Mouse (Mus musculus) cortical plate, adult 2 months (tissue): ENCODE results near the gene Olfr1318. TPM values are rescaled to one million over a fixed set of nuclear protein-coding genes. Genes with fewer than 3 reads are reported as not detected.

ENCODE experiments used
- H3K27ac ChIP-seq: fragments of 200-500 bp; 2 replicates; pipeline ENCODE4 v1.5.1; 2012; ENCODE audit warnings: low read length, control low read depth, inconsistent platforms; ENCODE audit not compliant: insufficient read depth
- H3K4me1 ChIP-seq: fragments of 200-500 bp; 2 replicates; pipeline ENCODE4 v1.6.1; 2011; ENCODE audit warnings: low read length; ENCODE audit not compliant: control insufficient read depth, insufficient read depth
- H3K4me3 ChIP-seq: fragments of 200-500 bp; 2 replicates; pipeline ENCODE4 v1.5.1; 2011; ENCODE audit warnings: mild to moderate bottlenecking, low read length, control low read depth; ENCODE audit not compliant: insufficient read depth
- CTCF ChIP-seq: fragments of 200-500 bp; IDR thresholded peaks from 2 replicates; pipeline ENCODE4 v1.5.1; 2011; ENCODE audit warnings: mild to moderate bottlenecking, control low read depth, low read length; ENCODE audit not compliant: insufficient read depth; ENCODE audit errors: extremely low read depth
- POLR2A ChIP-seq: fragments of 200-500 bp; IDR thresholded peaks from 2 replicates; pipeline ENCODE4 v1.6.1; 2011; ENCODE audit warnings: mild to moderate bottlenecking, low read length, control low read depth; ENCODE audit not compliant: insufficient read depth; ENCODE audit errors: extremely low read depth
- polyA plus RNA-seq: library from polyadenylated mRNA; depleted of rRNA; stranded (reverse); fragments of >200 nt; gene quantifications from 2 replicates; pipeline ENCODE4 v1.2.3, GENCODE M21; 2012; rRNA removed

The Olfr1318 gene
- polyA plus RNA-seq, result not detected in 2 replicates

DNA sequence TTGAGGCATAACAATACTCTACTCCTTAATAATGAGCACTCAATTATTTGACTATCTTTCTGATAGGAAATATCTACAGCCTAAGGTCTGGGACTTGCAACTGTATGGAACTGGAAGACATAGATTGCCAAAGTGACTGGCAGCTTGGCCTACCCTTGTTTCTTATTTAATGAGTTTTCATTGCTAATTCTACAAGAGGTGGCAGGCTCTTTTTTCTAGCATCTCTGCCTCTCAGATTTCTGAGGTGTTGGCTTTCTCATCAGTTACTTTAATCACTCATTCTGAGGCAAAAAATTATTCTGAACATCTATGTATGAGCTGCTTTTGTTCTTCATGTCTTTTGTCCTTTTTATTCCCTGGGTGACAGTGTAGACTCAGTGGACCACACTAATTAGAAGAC, at the start of gene Olfr1318:
Olfr1318 (plus strand) TSS at position 301 of the 400 bp plus-strand sequence.
- TF ChIP-seq POLR2A, result no peak
- no peak for TF ChIP-seq CTCF
- Histone ChIP-seq H3K4me1 (no peaks in the 10 kb centered on the region), H3K4me3 (no peak within 1 kb of the TSS), H3K27ac (no peak within 1 kb of the TSS)

DNA sequence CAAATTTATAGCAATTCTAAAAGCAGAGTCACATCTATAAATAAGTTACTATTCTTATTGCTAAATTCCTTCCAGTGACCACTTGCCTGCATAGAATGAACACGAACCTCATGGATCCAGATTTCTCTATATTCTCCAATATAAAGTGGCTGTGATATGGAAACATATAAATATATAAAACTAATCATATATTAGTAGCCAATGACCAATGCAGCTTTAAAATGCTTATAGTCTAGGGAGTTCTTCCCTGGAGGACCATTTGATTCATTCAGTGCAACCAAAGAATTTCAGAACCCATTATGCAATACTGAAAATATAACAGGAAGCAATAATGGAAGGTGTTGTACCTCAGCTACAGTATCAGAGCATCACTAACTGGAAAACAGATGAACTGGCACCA, 38.7 kb upstream of the Olfr1318 start, which contains the start of gene Olfr1315-ps1:
Olfr1315-ps1 (minus strand) TSS at position 101 of the 400 bp plus-strand sequence.
- Histone ChIP-seq H3K4me3 (no peak within 1 kb of the TSS), H3K27ac (no peak within 1 kb of the TSS), H3K4me1 (no peaks in the 10 kb centered on the region)
- TF ChIP-seq POLR2A, result no peak
- TF ChIP-seq CTCF, result no peak

DNA sequence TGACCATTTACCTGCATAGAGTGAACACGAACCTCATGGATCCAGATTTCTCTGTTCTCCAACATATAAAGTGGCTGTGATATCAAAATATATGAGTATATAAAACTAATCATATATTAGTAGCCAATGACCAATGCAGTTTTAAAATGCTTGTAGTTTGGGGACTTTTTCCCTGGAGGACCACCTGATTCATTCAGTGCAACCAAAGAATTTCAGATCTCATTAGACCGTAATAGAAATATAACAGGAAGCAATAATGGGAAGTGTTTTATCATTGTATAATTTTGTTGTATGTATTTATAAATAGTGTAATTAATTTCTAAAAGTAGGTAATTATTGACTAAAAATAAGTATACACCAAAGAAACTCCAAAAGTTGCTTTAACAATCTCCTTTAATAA, 19.1 kb upstream of the Olfr1318 start, which contains the start of gene Olfr1316:
Olfr1316 (minus strand) TSS at position 101 of the 400 bp plus-strand sequence.
- TF ChIP-seq POLR2A (no peak), CTCF (no peak)
- Histone ChIP-seq H3K4me3 (no peak within 1 kb of the TSS), H3K4me1 (no peaks in the 10 kb centered on the region), H3K27ac (no peak within 1 kb of the TSS)

- no peak within 1 kb of the TSS for H3K27ac ChIP-seq
- H3K4me1 ChIP-seq, result no peaks in the 10 kb centered on the region
- H3K4me3 ChIP-seq, result no peak within 1 kb of the TSS
- no peak for TF ChIP-seq POLR2A
- no peak for TF ChIP-seq CTCF
These were observed 14.0 kb upstream of the Olfr1318 start, which contains the start of gene Olfr1317 for GRCm38 (mm10) chr2:112140029-112140428. TSS of gene Olfr1317 (plus strand) at chr2:112140329.

DNA sequence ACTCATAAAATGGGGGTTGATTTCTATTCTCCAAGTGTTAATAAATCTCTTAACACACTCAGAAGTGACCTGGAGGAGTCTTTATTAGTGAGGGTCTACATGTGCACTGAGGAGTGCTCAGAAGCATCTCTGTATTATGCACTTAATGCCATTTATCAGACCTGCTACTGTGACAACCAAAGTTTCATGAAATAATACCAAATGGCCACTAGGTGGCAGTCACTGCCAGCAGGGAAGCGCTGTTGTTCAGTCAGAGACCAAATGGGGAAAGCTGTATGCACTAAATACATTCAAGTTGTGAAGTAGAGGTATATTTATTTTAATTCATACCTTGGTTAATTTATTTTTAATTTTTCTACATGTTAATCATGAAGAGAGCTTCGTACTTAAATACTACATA, 42.9 kb downstream of the Olfr1318 start:
- Histone ChIP-seq H3K27ac (no peak overlapping the region), H3K4me1 (no peaks in the 10 kb centered on the region), H3K4me3 (no peak overlapping the region)
- TF ChIP-seq POLR2A, result no peak
- peak; percentile 92 for TF ChIP-seq CTCF

DNA sequence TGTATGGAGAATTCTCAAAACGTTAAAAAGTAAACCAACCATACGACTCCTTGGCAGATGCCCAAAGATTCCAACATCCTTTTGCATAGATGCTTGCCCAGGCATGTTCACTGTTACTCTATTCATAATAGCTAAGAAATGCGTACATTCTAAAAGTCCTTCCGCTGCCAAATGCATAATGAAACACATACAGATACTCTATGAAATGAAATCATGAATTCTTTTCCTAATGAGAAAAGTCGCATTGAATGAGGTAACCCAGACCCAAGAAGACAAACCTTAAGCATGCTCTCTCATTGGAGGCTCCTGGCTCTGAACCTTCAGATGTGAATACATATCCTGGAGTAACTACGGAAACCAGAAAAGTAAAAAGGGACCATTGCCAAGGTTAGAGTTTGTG, 49.1 kb downstream of the Olfr1318 start:
- Histone ChIP-seq H3K27ac (no peak overlapping the region), H3K4me1 (no peaks in the 10 kb centered on the region)
- TF ChIP-seq POLR2A (no peak), CTCF (no peak)

More for the DNA sequence above, 49.1 kb downstream of the Olfr1318 start:
- H3K4me3 ChIP-seq, result no peak overlapping the region

Other genes starting within 250 kb of the Olfr1318 start
- gene Olfr1306, start 237.9 kb upstream of the Olfr1318 start, polyA plus RNA-seq, result not detected in 2 replicates
- gene Olfr1307, start 204.8 kb upstream of the Olfr1318 start, polyA plus RNA-seq, result not detected in 2 replicates
- gene Olfr1308, start 189.3 kb upstream of the Olfr1318 start, polyA plus RNA-seq, result not detected in 2 replicates
- gene Olfr1309, start 163.9 kb upstream of the Olfr1318 start, polyA plus RNA-seq, result not detected in 2 replicates
- not detected in 2 replicates for gene Olfr1310, start 141.5 kb upstream of the Olfr1318 start, polyA plus RNA-seq
- not detected in 2 replicates for gene Olfr1311, start 129.8 kb upstream of the Olfr1318 start, polyA plus RNA-seq
- not detected in 2 replicates for gene Olfr1312, start 104.0 kb upstream of the Olfr1318 start, polyA plus RNA-seq
- gene Olfr1313, start 76.4 kb upstream of the Olfr1318 start, polyA plus RNA-seq, result not detected in 2 replicates
- gene Olfr1314, start 57.4 kb upstream of the Olfr1318 start, polyA plus RNA-seq, result not detected in 2 replicates
- gene Olfr1315-ps1, start 38.8 kb upstream of the Olfr1318 start, polyA plus RNA-seq, result not detected in 2 replicates
- not detected in 2 replicates for gene Olfr1316, start 19.2 kb upstream of the Olfr1318 start, polyA plus RNA-seq
- gene Olfr1317, start 13.9 kb upstream of the Olfr1318 start, polyA plus RNA-seq, result not detected in 2 replicates
- gene Lpcat4, start 85.3 kb downstream of the Olfr1318 start, polyA plus RNA-seq, result 332 and 337 TPM in 2 replicates
- gene Nutm1, start 105.1 kb downstream of the Olfr1318 start, polyA plus RNA-seq, result 0.08 and 0.10 TPM in 2 replicates
- gene Nop10, start 107.7 kb downstream of the Olfr1318 start, polyA plus RNA-seq, result 92.6 and 101 TPM in 2 replicates
- 109 and 113 TPM in 2 replicates for gene Slc12a6, start 111.6 kb downstream of the Olfr1318 start, polyA plus RNA-seq
- gene Gm21985, start 112.1 kb downstream of the Olfr1318 start, polyA plus RNA-seq, result 0.13 and 0.15 TPM in 2 replicates
- gene Emc4, start 213.8 kb downstream of the Olfr1318 start, polyA plus RNA-seq, result 222 and 230 TPM in 2 replicates
- 10.9 and 11.5 TPM in 2 replicates for gene Katnbl1, start 225.0 kb downstream of the Olfr1318 start, polyA plus RNA-seq